Mouse (Mus musculus) urinary bladder, postnatal 10 days (tissue): Measurements from ENCODE around the gene Zfp965.
"Not testable (repeated sequence)": the region's sequence is repeated elsewhere in the genome, so short reads cannot be mapped to it uniquely, and the experiment has no call there.

Source experiments
- DNase-seq: peaks from one replicate; pipeline ENCODE4 v3.0.0; 2022; ENCODE audit warnings: low spot score

Zfp965 gene

DNA sequence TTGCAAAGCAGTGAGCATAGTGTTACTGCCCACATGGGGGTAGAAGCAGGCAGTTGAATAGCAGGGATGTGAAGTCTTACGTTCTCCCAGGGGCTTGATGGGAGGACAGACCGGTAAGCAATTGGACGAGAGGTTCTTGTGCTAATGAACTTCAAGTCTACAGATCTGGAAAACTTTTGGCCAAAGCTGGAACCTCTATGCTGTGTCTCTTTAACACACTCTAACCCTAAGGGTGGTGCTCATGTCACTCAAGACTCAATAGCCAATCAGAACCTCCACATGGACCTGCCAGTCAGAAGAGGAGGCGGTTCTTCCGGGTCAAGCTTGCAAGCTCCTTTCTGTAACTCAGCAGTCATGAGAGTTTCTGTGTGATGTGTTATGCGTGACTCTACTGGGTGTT lies at the start of gene Zfp965:
Zfp965 (plus strand) TSS at position 301 of the 400 bp plus-strand sequence.
- DNase-seq = not testable (repeated sequence)

DNA sequence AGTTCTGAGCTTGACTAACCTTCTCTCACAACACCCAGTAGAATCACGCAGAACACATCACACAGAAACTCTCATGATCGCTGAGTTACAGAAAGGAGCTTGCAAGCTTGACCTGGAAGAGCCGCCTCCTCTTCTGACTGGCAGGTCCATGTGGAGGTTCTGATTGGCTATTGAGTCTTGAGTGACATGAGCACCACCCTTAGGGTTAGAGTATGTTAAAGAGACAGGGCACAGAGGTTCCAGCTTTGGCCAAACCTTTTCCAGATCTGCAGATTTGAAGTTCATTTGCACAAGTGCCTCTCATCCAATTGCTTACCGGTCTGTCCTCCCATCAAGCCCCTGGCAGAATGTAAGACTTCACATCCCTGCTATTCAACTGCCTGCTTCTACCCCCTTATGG lies 34.1 kb upstream of the Zfp965 start, which contains the start of gene Gm4724:
Gm4724 (minus strand) TSS at position 101 of the 400 bp plus-strand sequence.
- not testable (repeated sequence) for DNase-seq
